Mouse (Mus musculus) forebrain, embryonic 15.5 days (tissue): Measurements from ENCODE around the gene Hspa1b. TPM values are rescaled to one million over a fixed set of nuclear protein-coding genes. Genes with fewer than 3 reads are reported as not detected.
"Not testable (repeated sequence)": the region's sequence is repeated elsewhere in the genome, so short reads cannot be mapped to it uniquely, and the experiment has no call there.

Source experiments
- ATAC-seq: fragments of 200-750 bp; cut with Nextera tagmentation; replicated peaks from 2 replicates; pipeline ENCODE4 v1.8.0; 2017; ENCODE audit warnings: mild to moderate bottlenecking, moderate TSS enrichment, moderate library complexity
- H3K27ac ChIP-seq: fragments of 300-500 bp; sonication (generic); replicated peaks from 2 replicates; pipeline ENCODE4 v1.5.1; 2015; ENCODE audit warnings: mild to moderate bottlenecking, inconsistent platforms
- H3K27me3 ChIP-seq: fragments of 300-500 bp; sonication (generic); 2 replicates; pipeline ENCODE4 v1.6.1; 2015; ENCODE audit warnings: inconsistent platforms
- H3K36me3 ChIP-seq: fragments of 300-500 bp; sonication (generic); 2 replicates; pipeline ENCODE4 v1.6.1; 2015; ENCODE audit warnings: mild to moderate bottlenecking, inconsistent platforms
- H3K4me1 ChIP-seq: fragments of 300-500 bp; sonication (generic); 2 replicates; pipeline ENCODE4 v1.6.1; 2015; ENCODE audit warnings: inconsistent platforms
- H3K4me2 ChIP-seq: fragments of 300-500 bp; sonication (generic); replicated peaks from 2 replicates; pipeline ENCODE4 v1.6.1; 2015; ENCODE audit warnings: mild to moderate bottlenecking, inconsistent platforms
- H3K4me3 ChIP-seq: fragments of 300-500 bp; sonication (generic); 2 replicates; pipeline ENCODE4 v1.5.1; 2015; ENCODE audit warnings: mild to moderate bottlenecking, inconsistent platforms
- H3K9ac ChIP-seq: fragments of 300-500 bp; sonication (generic); replicated peaks from 2 replicates; pipeline ENCODE4 v1.6.1; 2015; ENCODE audit warnings: mild to moderate bottlenecking, inconsistent platforms
- H3K9me3 ChIP-seq: fragments of 300-500 bp; sonication (generic); 2 replicates; pipeline ENCODE4 v1.6.1; 2016; ENCODE audit warnings: inconsistent platforms
- WGBS: fragments of 180-500 bp; shearing (Covaris S2); methylation state at CpG from one replicate; pipeline ENCODE4 v1.1.7; 2015; ENCODE audit warnings: mixed read lengths; 5-methylcytosine and 5-hydroxymethylcytosine counted together
- polyA plus RNA-seq: library from polyadenylated mRNA; unstranded; fragments of >200 nt; fragmentation: Nextera tagmentation; extraction: Ambion mirVana; gene quantifications from 2 replicates; pipeline ENCODE4 v1.2.1, GENCODE M21; 2015

The Hspa1b gene
- polyA plus RNA-seq, 1 experiment from 2014 or later: 0.17 TPM

- no peak for ATAC-seq
- H3K27me3 ChIP-seq: no peaks in the 10 kb centered on the region
- no peaks in the 10 kb centered on the region for H3K9me3 ChIP-seq
- no peaks in the 10 kb centered on the region for H3K36me3 ChIP-seq
- H3K9ac ChIP-seq: no peak overlapping the region
- H3K4me2 ChIP-seq: peak overlapping the region; percentile 97; the same call in 1 of the 2 replicates
- H3K4me1 ChIP-seq: peaks cover 38% of the 10 kb centered on the region
- peak overlapping the region; percentile 32; the same call in 1 of the 2 replicates for H3K4me3 ChIP-seq
- 93% methylated on average over 15 of the region's 15 CpGs for WGBS
- H3K27ac ChIP-seq: no peak overlapping the region
Measured at GRCm38 (mm10) chr17:34998526-34999430, 39.7 kb upstream of the Hspa1b start.

DNA sequence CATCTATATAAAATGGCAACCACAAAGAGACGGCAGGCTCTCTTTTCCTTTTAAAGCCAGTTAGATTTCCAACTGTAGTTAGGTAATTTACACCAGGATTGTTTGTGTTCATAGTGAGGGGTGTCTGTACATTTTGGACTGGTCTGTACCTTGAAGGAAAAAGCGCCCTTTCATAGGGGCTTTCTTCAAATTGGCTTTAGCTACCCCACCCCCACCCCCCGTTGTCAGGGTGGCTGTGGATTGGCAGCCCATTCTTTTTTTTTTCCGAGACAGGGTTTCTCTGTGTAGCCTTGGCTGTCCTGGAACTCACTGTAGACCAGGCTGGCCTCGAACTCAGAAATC is 38.1 kb upstream of the Hspa1b start:
- Histone ChIP-seq H3K27ac (no peak overlapping the region), H3K4me3 (no peak overlapping the region), H3K36me3 (no peaks in the 10 kb centered on the region), H3K9ac (no peak overlapping the region), H3K4me2 (no peak overlapping the region; the same call in 1 of the 2 replicates), H3K4me1 (peaks cover 24% of the 10 kb centered on the region), H3K9me3 (no peaks in the 10 kb centered on the region), H3K27me3 (no peaks in the 10 kb centered on the region)
- 86% methylated on average over 5 of the region's 5 CpGs for WGBS
- no peak for ATAC-seq

GRCm38 (mm10) chr17:34996411-34997141 is 37.5 kb upstream of the Hspa1b start:
- no peaks in the 10 kb centered on the region for H3K27me3 ChIP-seq
- H3K36me3 ChIP-seq: no peaks in the 10 kb centered on the region; the same call in 1 of the 2 replicates
- no peak for ATAC-seq
- H3K4me2 ChIP-seq: no peak overlapping the region
- no peaks in the 10 kb centered on the region for H3K9me3 ChIP-seq
- no peak overlapping the region for H3K27ac ChIP-seq
- no peak overlapping the region for H3K9ac ChIP-seq
- H3K4me3 ChIP-seq: no peak overlapping the region
- 93% methylated on average over 13 of the region's 14 CpGs for WGBS
- peaks cover 18% of the 10 kb centered on the region for H3K4me1 ChIP-seq

DNA sequence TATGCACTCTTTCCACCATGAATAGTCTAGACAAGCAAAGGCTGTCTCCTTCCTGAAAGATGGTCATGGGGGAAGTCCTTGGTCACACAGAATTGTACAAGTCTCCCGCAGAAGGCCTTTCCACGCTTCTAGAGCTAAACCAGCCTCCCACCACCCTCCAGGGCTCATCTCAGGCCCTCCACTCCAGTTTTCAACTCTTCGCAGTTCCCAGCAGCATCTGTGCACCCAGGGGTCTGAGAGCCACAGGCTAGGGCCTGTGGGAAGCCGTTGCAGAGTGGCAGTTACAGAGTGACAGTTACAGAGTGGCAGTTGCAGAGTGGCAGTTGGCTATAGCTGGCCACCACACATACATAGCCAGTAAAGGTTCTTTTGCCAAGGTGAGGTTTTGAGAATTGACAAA is 36.9 kb upstream of the Hspa1b start:
- 98% methylated on average over 4 of the region's 4 CpGs for WGBS
- H3K4me1 ChIP-seq: peaks cover 17% of the 10 kb centered on the region
- not testable (repeated sequence) for H3K9me3 ChIP-seq, H3K27ac ChIP-seq, H3K4me3 ChIP-seq, ATAC-seq, H3K4me2 ChIP-seq, H3K27me3 ChIP-seq, H3K9ac ChIP-seq, H3K36me3 ChIP-seq

GRCm38 (mm10) chr17:34995192-34995591 is 36.2 kb upstream of the Hspa1b start:
- H3K27me3 ChIP-seq, ATAC-seq, H3K27ac ChIP-seq, H3K9ac ChIP-seq, H3K4me2 ChIP-seq, H3K4me3 ChIP-seq, H3K9me3 ChIP-seq, H3K36me3 ChIP-seq: not testable (repeated sequence)
- WGBS: 92% methylated on average over 4 of the region's 4 CpGs
- peaks cover 16% of the 10 kb centered on the region for H3K4me1 ChIP-seq

GRCm38 (mm10) chr17:34994751-34995150 is 35.7 kb upstream of the Hspa1b start:
- H3K36me3 ChIP-seq: peaks cover 6% of the 10 kb centered on the region; the same call in 1 of the 2 replicates
- peaks cover 12% of the 10 kb centered on the region for H3K4me1 ChIP-seq
- H3K9me3 ChIP-seq: no peaks in the 10 kb centered on the region
- no peak for ATAC-seq
- no peak overlapping the region for H3K9ac ChIP-seq
- H3K4me2 ChIP-seq: no peak overlapping the region
- no peak overlapping the region for H3K4me3 ChIP-seq
- no peaks in the 10 kb centered on the region for H3K27me3 ChIP-seq
- no peak overlapping the region for H3K27ac ChIP-seq

GRCm38 (mm10) chr17:34984218-34984617 is 25.2 kb upstream of the Hspa1b start:
- H3K27ac ChIP-seq: no peak overlapping the region
- H3K9me3 ChIP-seq: no peaks in the 10 kb centered on the region
- no peak overlapping the region for H3K9ac ChIP-seq
- 80% methylated on average over 2 of the region's 2 CpGs for WGBS
- H3K4me1 ChIP-seq: peaks cover 24% of the 10 kb centered on the region
- no peak overlapping the region for H3K4me3 ChIP-seq
- H3K36me3 ChIP-seq: peaks cover 23% of the 10 kb centered on the region
- H3K27me3 ChIP-seq: no peaks in the 10 kb centered on the region
- ATAC-seq: no peak
- no peak overlapping the region for H3K4me2 ChIP-seq

- H3K4me1 ChIP-seq: peaks cover 24% of the 10 kb centered on the region
- H3K4me2 ChIP-seq: peak overlapping the region; percentile 79
- 0% methylated on average over 15 of the region's 15 CpGs for WGBS
- no peaks in the 10 kb centered on the region for H3K9me3 ChIP-seq
- H3K27ac ChIP-seq: peak overlapping the region; percentile 99
- H3K36me3 ChIP-seq: peaks cover 19% of the 10 kb centered on the region
- no peaks in the 10 kb centered on the region for H3K27me3 ChIP-seq
- no peak for ATAC-seq
- peak overlapping the region; percentile 96 for H3K9ac ChIP-seq
- peak overlapping the region; percentile 94 for H3K4me3 ChIP-seq
Measured at GRCm38 (mm10) chr17:34982328-34982727, 23.3 kb upstream of the Hspa1b start.

DNA sequence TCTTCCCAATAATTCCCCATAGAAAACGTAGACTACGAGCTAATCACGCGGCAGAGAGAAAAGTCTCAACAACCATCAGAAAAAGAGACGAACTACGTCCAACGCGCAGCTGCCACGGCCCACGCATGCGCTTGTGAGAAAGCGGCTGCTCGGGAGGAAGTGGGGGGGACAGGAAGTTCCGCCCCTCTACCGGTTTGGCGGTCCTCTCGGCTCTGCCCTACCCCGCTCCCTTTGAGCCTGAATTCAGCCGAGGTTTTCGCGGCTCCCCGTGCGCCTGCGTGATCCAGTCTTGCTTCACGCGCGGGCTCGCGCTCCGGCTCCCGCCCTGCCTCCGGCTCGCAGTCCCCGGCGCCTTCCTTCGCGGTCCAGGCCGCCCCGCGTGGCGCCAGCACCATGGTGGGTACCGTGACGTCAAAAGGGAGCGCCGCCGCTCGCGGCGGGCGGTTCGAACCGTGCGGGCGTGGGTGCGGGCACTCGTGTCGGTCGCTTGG is 22.7 kb upstream of the Hspa1b start, which contains the start of gene Lsm2:
Gene Lsm2 (plus strand): TSS at position 173 of the 491 bp plus-strand sequence.
- Histone ChIP-seq H3K27me3 (no peaks in the 10 kb centered on the region), H3K9ac (peak within 1 kb of the TSS; percentile 96), H3K36me3 (peaks cover 18% of the 10 kb centered on the region), H3K9me3 (no peaks in the 10 kb centered on the region), H3K4me2 (peak within 1 kb of the TSS; percentile 79), H3K4me1 (peaks cover 24% of the 10 kb centered on the region), H3K27ac (peak within 1 kb of the TSS; percentile 99), H3K4me3 (peak within 1 kb of the TSS; percentile 94)
- 1% methylated on average over 58 of the region's 58 CpGs for WGBS
- ATAC-seq: peak; percentile 97

GRCm38 (mm10) chr17:34980655-34981054 is 21.6 kb upstream of the Hspa1b start:
- H3K4me2 ChIP-seq: peak overlapping the region; percentile 79
- H3K4me1 ChIP-seq: peaks cover 24% of the 10 kb centered on the region
- H3K27ac ChIP-seq: peak overlapping the region; percentile 99; the same call in 1 of the 2 replicates
- no peaks in the 10 kb centered on the region for H3K27me3 ChIP-seq
- peaks cover 8% of the 10 kb centered on the region for H3K36me3 ChIP-seq
- 15% methylated on average over 2 of the region's 2 CpGs for WGBS
- peak overlapping the region; percentile 96 for H3K9ac ChIP-seq
- peak overlapping the region; percentile 94 for H3K4me3 ChIP-seq
- H3K9me3 ChIP-seq: no peaks in the 10 kb centered on the region
- ATAC-seq: no peak

DNA sequence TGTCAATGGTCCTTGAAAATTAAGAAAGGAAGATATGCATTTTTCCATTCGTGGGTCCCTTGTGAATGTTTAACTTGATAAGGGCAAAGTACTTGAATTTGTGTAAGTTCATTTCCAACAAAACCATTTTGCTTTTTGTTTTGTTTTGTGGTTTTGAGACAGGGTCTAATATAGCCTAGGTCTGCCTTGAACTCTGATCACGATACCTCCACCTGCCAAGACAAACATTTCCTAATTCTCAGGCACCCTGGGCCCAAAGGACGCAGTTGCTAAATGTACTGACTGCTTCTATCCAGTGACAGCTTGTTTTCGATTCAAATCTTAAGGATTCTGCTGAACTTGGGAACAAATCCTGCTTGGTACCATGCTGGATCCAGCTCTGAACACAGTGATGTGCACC is 20.6 kb upstream of the Hspa1b start:
- Histone ChIP-seq H3K4me1 (peaks cover 24% of the 10 kb centered on the region), H3K9me3 (no peaks in the 10 kb centered on the region), H3K9ac (no peak overlapping the region), H3K27me3 (no peaks in the 10 kb centered on the region), H3K4me2 (no peak overlapping the region), H3K4me3 (no peak overlapping the region), H3K27ac (no peak overlapping the region), H3K36me3 (no peaks in the 10 kb centered on the region)
- 92% methylated on average over 4 of the region's 4 CpGs for WGBS
- no peak for ATAC-seq

DNA sequence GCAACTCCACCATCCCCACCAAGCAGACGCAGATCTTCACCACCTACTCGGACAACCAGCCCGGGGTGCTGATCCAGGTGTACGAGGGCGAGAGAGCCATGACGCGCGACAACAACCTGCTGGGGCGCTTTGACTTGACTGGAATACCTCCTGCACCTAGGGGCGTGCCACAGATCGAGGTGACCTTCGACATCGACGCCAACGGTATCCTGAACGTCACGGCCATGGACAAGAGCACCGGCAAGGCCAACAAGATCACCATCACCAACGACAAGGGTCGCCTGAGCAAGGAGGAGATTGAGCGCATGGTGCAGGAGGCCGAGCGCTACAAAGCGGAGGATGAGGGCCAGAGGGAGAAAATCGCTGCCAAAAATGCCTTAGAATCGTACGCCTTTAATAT is 19.2 kb upstream of the Hspa1b start:
- Histone ChIP-seq H3K9me3 (no peaks in the 10 kb centered on the region), H3K4me2 (no peak overlapping the region), H3K27me3 (no peaks in the 10 kb centered on the region), H3K9ac (no peak overlapping the region), H3K4me3 (no peak overlapping the region), H3K36me3 (no peaks in the 10 kb centered on the region), H3K27ac (no peak overlapping the region), H3K4me1 (peaks cover 24% of the 10 kb centered on the region)
- no peak for ATAC-seq
- WGBS: 90% methylated on average over 27 of the region's 27 CpGs
